Mouse (Mus musculus): ENCODE results near the gene Il10rb. TPM values are rescaled to one million over a fixed set of nuclear protein-coding genes. Genes with fewer than 3 reads are reported as not detected.

Gene Il10rb
- polyA plus RNA-seq, 1 experiment from 2014 or later: 29.5 TPM

- H3K9ac ChIP-seq: no peak overlapping the region
- H3K27me3 ChIP-seq: no peaks in the 10 kb centered on the region
- no peak overlapping the region for H3K4me2 ChIP-seq
- peaks cover 32% of the 10 kb centered on the region for H3K4me1 ChIP-seq
- 74% methylated on average over 9 of the region's 9 CpGs for WGBS
- H3K27ac ChIP-seq: no peak overlapping the region
- no peak overlapping the region for H3K4me3 ChIP-seq
- H3K36me3 ChIP-seq: peaks cover 15% of the 10 kb centered on the region
- no peak for ATAC-seq (ENCODE audit: insufficient number of reproducible peaks, low FRiP score, low TSS enrichment, low read depth)
- H3K9me3 ChIP-seq: no peaks in the 10 kb centered on the region
Measured at GRCm38 (mm10) chr16:91403784-91404183, 2.2 kb upstream of the Il10rb start.

GRCm38 (mm10) chr16:91404187-91404586, 1.8 kb upstream of the Il10rb start:
- H3K36me3 ChIP-seq: peaks cover 15% of the 10 kb centered on the region
- WGBS: 91% methylated on average over 8 of the region's 8 CpGs
- no peaks in the 10 kb centered on the region for H3K9me3 ChIP-seq
- H3K4me1 ChIP-seq: peaks cover 32% of the 10 kb centered on the region
- H3K27ac ChIP-seq: no peak overlapping the region
- ATAC-seq (ENCODE audit: insufficient number of reproducible peaks, low FRiP score, low TSS enrichment, low read depth): no peak
- H3K27me3 ChIP-seq: no peaks in the 10 kb centered on the region
- H3K9ac ChIP-seq: no peak overlapping the region
- no peak overlapping the region for H3K4me2 ChIP-seq
- H3K4me3 ChIP-seq: no peak overlapping the region

- no peak overlapping the region for H3K27ac ChIP-seq
- WGBS: 75% methylated on average over 10 of the region's 10 CpGs
- ATAC-seq (ENCODE audit: insufficient number of reproducible peaks, low FRiP score, low TSS enrichment, low read depth): no peak
- peaks cover 32% of the 10 kb centered on the region for H3K4me1 ChIP-seq
- no peaks in the 10 kb centered on the region for H3K9me3 ChIP-seq
- no peaks in the 10 kb centered on the region for H3K27me3 ChIP-seq
- H3K4me2 ChIP-seq: no peak overlapping the region
- peaks cover 13% of the 10 kb centered on the region for H3K36me3 ChIP-seq
- no peak overlapping the region for H3K4me3 ChIP-seq
- H3K9ac ChIP-seq: no peak overlapping the region
Measured at GRCm38 (mm10) chr16:91404828-91405577, 961 bp upstream of the Il10rb start.

- Histone ChIP-seq H3K4me1 (peaks cover 26% of the 10 kb centered on the region), H3K4me3 (peak overlapping the region; percentile 75), H3K27me3 (no peaks in the 10 kb centered on the region), H3K36me3 (peaks cover 13% of the 10 kb centered on the region), H3K9me3 (no peaks in the 10 kb centered on the region), H3K27ac (peak overlapping the region; percentile 85), H3K9ac (peak overlapping the region; percentile 47), H3K4me2 (peak overlapping the region; percentile 91)
- ATAC-seq (ENCODE audit: insufficient number of reproducible peaks, low FRiP score, low TSS enrichment, low read depth): peak; percentile 2; the same call in 1 of the 2 replicates
- WGBS: under 1% methylated on average over 13 of the region's 13 CpGs
Measured at GRCm38 (mm10) chr16:91406585-91407220, 739 bp downstream of the Il10rb start.

- Histone ChIP-seq H3K9me3 (no peaks in the 10 kb centered on the region), H3K36me3 (peaks cover 29% of the 10 kb centered on the region), H3K27me3 (no peaks in the 10 kb centered on the region), H3K4me1 (peaks cover 3% of the 10 kb centered on the region; the same call in 1 of the 2 replicates), H3K4me3 (no peak overlapping the region), H3K27ac (no peak overlapping the region), H3K4me2 (no peak overlapping the region), H3K9ac (no peak overlapping the region)
- WGBS: 45% methylated on average over 12 of the region's 12 CpGs
- ATAC-seq (ENCODE audit: insufficient number of reproducible peaks, low FRiP score, low TSS enrichment, low read depth): no peak
Measured at GRCm38 (mm10) chr16:91413102-91413844, 7.3 kb downstream of the Il10rb start.

GRCm38 (mm10) chr16:91415391-91416189, 9.6 kb downstream of the Il10rb start:
- no peak for ATAC-seq (ENCODE audit: insufficient number of reproducible peaks, low FRiP score, low TSS enrichment, low read depth)
- H3K27me3 ChIP-seq: no peaks in the 10 kb centered on the region
- H3K4me3 ChIP-seq: no peak overlapping the region
- 86% methylated on average over 9 of the region's 9 CpGs for WGBS
- H3K36me3 ChIP-seq: peaks cover 46% of the 10 kb centered on the region
- H3K9ac ChIP-seq: no peak overlapping the region
- H3K9me3 ChIP-seq: no peaks in the 10 kb centered on the region
- H3K4me2 ChIP-seq: no peak overlapping the region
- peaks cover 3% of the 10 kb centered on the region; the same call in 1 of the 2 replicates for H3K4me1 ChIP-seq
- H3K27ac ChIP-seq: no peak overlapping the region

- no peaks in the 10 kb centered on the region for H3K9me3 ChIP-seq
- H3K27me3 ChIP-seq: no peaks in the 10 kb centered on the region
- no peak overlapping the region for H3K4me2 ChIP-seq
- no peak for ATAC-seq (ENCODE audit: insufficient number of reproducible peaks, low FRiP score, low TSS enrichment, low read depth)
- H3K27ac ChIP-seq: no peak overlapping the region
- H3K4me3 ChIP-seq: no peak overlapping the region
- H3K36me3 ChIP-seq: peaks cover 49% of the 10 kb centered on the region
- WGBS: 96% methylated on average over 6 of the region's 6 CpGs
- H3K4me1 ChIP-seq: peaks cover 3% of the 10 kb centered on the region; the same call in 1 of the 2 replicates
- H3K9ac ChIP-seq: no peak overlapping the region
Measured at GRCm38 (mm10) chr16:91416357-91416756, 10.4 kb downstream of the Il10rb start.

- Histone ChIP-seq H3K27ac (no peak overlapping the region), H3K9me3 (no peaks in the 10 kb centered on the region), H3K27me3 (no peaks in the 10 kb centered on the region), H3K9ac (no peak overlapping the region), H3K36me3 (peaks cover 55% of the 10 kb centered on the region), H3K4me2 (no peak overlapping the region), H3K4me1 (peaks cover under 1% of the 10 kb centered on the region; the same call in 1 of the 2 replicates), H3K4me3 (no peak overlapping the region)
- WGBS: 81% methylated on average over 7 of the region's 7 CpGs
- ATAC-seq (ENCODE audit: insufficient number of reproducible peaks, low FRiP score, low TSS enrichment, low read depth): no peak
Measured at GRCm38 (mm10) chr16:91416938-91417337, 11.0 kb downstream of the Il10rb start.

GRCm38 (mm10) chr16:91418531-91418930, 12.6 kb downstream of the Il10rb start:
- Histone ChIP-seq H3K9me3 (no peaks in the 10 kb centered on the region), H3K4me3 (no peak overlapping the region), H3K27ac (no peak overlapping the region), H3K4me1 (no peaks in the 10 kb centered on the region), H3K27me3 (no peaks in the 10 kb centered on the region), H3K9ac (no peak overlapping the region), H3K36me3 (peaks cover 51% of the 10 kb centered on the region), H3K4me2 (no peak overlapping the region)
- WGBS: 71% methylated on average over 5 of the region's 5 CpGs
- no peak for ATAC-seq (ENCODE audit: insufficient number of reproducible peaks, low FRiP score, low TSS enrichment, low read depth)

- no peak for ATAC-seq (ENCODE audit: insufficient number of reproducible peaks, low FRiP score, low TSS enrichment, low read depth)
- H3K27me3 ChIP-seq: no peaks in the 10 kb centered on the region
- no peak overlapping the region for H3K27ac ChIP-seq
- no peak overlapping the region for H3K4me2 ChIP-seq
- H3K36me3 ChIP-seq: peaks cover 39% of the 10 kb centered on the region
- no peak overlapping the region for H3K9ac ChIP-seq
- H3K9me3 ChIP-seq: no peaks in the 10 kb centered on the region
- no peak overlapping the region for H3K4me3 ChIP-seq
- no peaks in the 10 kb centered on the region for H3K4me1 ChIP-seq
- whole genome bisulfite sequencing: 93% methylated on average over 6 of the region's 6 CpGs
Measured at GRCm38 (mm10) chr16:91425816-91426215, 19.9 kb downstream of the Il10rb start.

- Histone ChIP-seq H3K4me3 (no peak overlapping the region), H3K27ac (no peak overlapping the region), H3K9ac (no peak overlapping the region), H3K4me2 (no peak overlapping the region), H3K4me1 (no peaks in the 10 kb centered on the region), H3K27me3 (no peaks in the 10 kb centered on the region), H3K36me3 (peaks cover 36% of the 10 kb centered on the region), H3K9me3 (no peaks in the 10 kb centered on the region)
- 77% methylated on average over 4 of the region's 4 CpGs for WGBS
- no peak for ATAC-seq (ENCODE audit: insufficient number of reproducible peaks, low FRiP score, low TSS enrichment, low read depth)
Measured at GRCm38 (mm10) chr16:91426586-91426985, 20.6 kb downstream of the Il10rb start.
